Comparison of ENCODE assay signal across 23 mouse cellular contexts in the genomic region with DNA sequence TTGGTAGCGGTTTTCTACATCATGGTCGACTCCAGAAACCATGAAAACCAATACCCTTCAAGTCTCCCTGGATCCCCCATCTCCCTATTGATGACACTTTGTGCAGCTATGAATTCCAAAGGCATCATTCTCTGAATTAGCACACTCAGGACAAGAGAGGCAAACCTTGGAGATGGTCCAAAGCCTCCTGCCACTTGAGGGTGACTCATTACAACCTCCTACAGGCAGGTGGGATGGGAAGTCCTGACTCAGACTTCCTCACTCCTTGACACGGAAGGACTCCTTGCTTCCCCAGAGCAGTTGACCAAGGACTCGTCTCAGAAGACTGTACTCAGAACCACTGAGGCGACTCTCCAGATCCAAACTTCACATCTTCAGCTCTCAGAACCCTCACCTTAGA. TPM values are rescaled to one million over a fixed set of nuclear protein-coding genes. Genes with fewer than 3 reads are reported as not detected.
DNase-seq lines count a peak whose midpoint lies in the region; ATAC-seq and TF ChIP-seq lines count a peak whose summit lies in the region.
"Had no signal": no experiment of that assay in that cellular context is flagged by ENCODE, and none has a peak within 500 bp of the region (broad histone marks: within the 10 kb centered on the region; RNA-seq: fewer than 3 reads in every experiment).

No protein-coding gene starts in this region.

- no peaks in the 10 kb centered on the region for H3K27me3 ChIP-seq in neural tube, embryonic 15.5 days (replicated peaks)
- H3K27me3 ChIP-seq in hindbrain, postnatal 0 days (ENCODE audit: insufficient read depth, low read length): no peaks in the 10 kb centered on the region
- H3K27me3 ChIP-seq: embryonic facial prominence, embryonic 15.5 days; neural tube, embryonic 13.5 days had no signal

- 89% methylated on average over 5 of the region's 5 CpGs for whole genome bisulfite sequencing in neural tube, embryonic 15.5 days
- WGBS in hindbrain, postnatal 0 days: 86% methylated on average over 5 of the region's 5 CpGs

- H3K9me3 ChIP-seq in neural tube, embryonic 15.5 days (replicated peaks): no peaks in the 10 kb centered on the region
- no peaks in the 10 kb centered on the region for H3K9me3 ChIP-seq in hindbrain, postnatal 0 days (ENCODE audit: low read length)
- H3K9me3 ChIP-seq: embryonic facial prominence, embryonic 15.5 days; heart, embryonic 10.5 days had no signal

- DNase-seq in cerebellum, adult 8-10 months: peak; percentile 14
- no peak for DNase-seq in cerebellum, adult 11 months
- peak; percentile 17 to 22 for DNase-seq in right cerebral cortex, adult 2 months (ENCODE audit: low spot score in 2 of 2)
- DNase-seq in right cerebral cortex, postnatal 14 days: no peak
- DNase-seq in cerebellum, postnatal 25 days: peak; percentile 15 to 51
- no peak for DNase-seq in hindbrain, postnatal 0 days (ENCODE audit: low spot score)
- DNase-seq: adrenal gland, postnatal 36 days; gastrocnemius, adult 2 months; heart, postnatal 4 days; kidney, adult 2 months; kidney, postnatal 25 days; layer of hippocampus, postnatal 36 days; thymus, adult 2 months had no signal

- H3K27ac ChIP-seq in neural tube, embryonic 15.5 days (replicated peaks): no peak overlapping the region
- H3K27ac ChIP-seq in hindbrain, postnatal 0 days: no peak overlapping the region
- H3K27ac ChIP-seq: embryonic facial prominence, embryonic 15.5 days; gastrocnemius, adult 2 months; heart, embryonic 10.5 days; hindbrain, embryonic 14.5 days; macrophage; neural tube, embryonic 13.5 days; stomach, postnatal 0 days had no signal

- no peaks in the 10 kb centered on the region for H3K36me3 ChIP-seq in neural tube, embryonic 15.5 days
- no peaks in the 10 kb centered on the region for H3K36me3 ChIP-seq in hindbrain, postnatal 0 days (ENCODE audit: insufficient read depth, low read length)
- H3K36me3 ChIP-seq: embryonic facial prominence, embryonic 15.5 days; heart, embryonic 10.5 days; neural tube, embryonic 13.5 days had no signal

- no peak overlapping the region for H3K4me2 ChIP-seq in neural tube, embryonic 15.5 days
- H3K4me2 ChIP-seq in hindbrain, postnatal 0 days (ENCODE audit: low read depth, low read length): no peak overlapping the region
- H3K4me2 ChIP-seq: embryonic facial prominence, embryonic 15.5 days; hindbrain, embryonic 14.5 days; neural tube, embryonic 13.5 days had no signal

- H3K4me3 ChIP-seq in neural tube, embryonic 15.5 days (replicated peaks): no peak overlapping the region
- no peak overlapping the region for H3K4me3 ChIP-seq in hindbrain, postnatal 0 days (ENCODE audit: low read length)
- H3K4me3 ChIP-seq: embryonic facial prominence, embryonic 15.5 days; gastrocnemius, adult 2 months; heart, embryonic 10.5 days; myocyte; neural tube, embryonic 13.5 days had no signal

- no peak overlapping the region for H3K9ac ChIP-seq in neural tube, embryonic 15.5 days (replicated peaks)
- no peak overlapping the region for H3K9ac ChIP-seq in hindbrain, postnatal 0 days (replicated peaks; ENCODE audit: low read length)
- H3K9ac ChIP-seq: embryonic facial prominence, embryonic 15.5 days; hindbrain, embryonic 14.5 days; neural tube, embryonic 13.5 days had no signal

- no peak for TF ChIP-seq CTCF in hindbrain, postnatal 0 days (IDR thresholded peaks at IDR 0.05; ENCODE audit: low read depth)

- H3K4me1 ChIP-seq in neural tube, embryonic 15.5 days: no peaks in the 10 kb centered on the region
- no peaks in the 10 kb centered on the region for H3K4me1 ChIP-seq in hindbrain, postnatal 0 days (ENCODE audit: insufficient read depth, low read length)
- H3K4me1 ChIP-seq: embryonic facial prominence, embryonic 15.5 days; neural tube, embryonic 13.5 days had no signal

- ATAC-seq in neural tube, embryonic 15.5 days (ENCODE audit: low FRiP score): no peak
- ATAC-seq in hindbrain, postnatal 0 days: no peak
- ATAC-seq: forebrain, embryonic 14.5 days; midbrain, embryonic 16.5 days had no signal

RNA-seq across cellular contexts. Expression of a gene that starts 39.8 kb away (rescaled TPM):
- 112 and 116 TPM in 2 replicates for polyA plus RNA-seq in neural tube, embryonic 15.5 days (2015; fragmentation: Nextera tagmentation; extraction: Ambion mirVana)
- 42.2 and 48.2 TPM in 2 replicates for total RNA-seq in hindbrain, postnatal 0 days (2014; rRNA removed)
- 63.7 and 64.6 TPM in 2 replicates for polyA plus RNA-seq in hindbrain, postnatal 0 days (2015; fragmentation: Nextera tagmentation; extraction: Ambion mirVana)

RNA-seq across cellular contexts. Expression of a gene that starts 45.5 kb away (rescaled TPM):
- 344 and 348 TPM in 2 replicates for polyA plus RNA-seq in neural tube, embryonic 15.5 days (2015; fragmentation: Nextera tagmentation; extraction: Ambion mirVana)
- 45.1 and 48.1 TPM in 2 replicates for total RNA-seq in hindbrain, postnatal 0 days (2014; rRNA removed)
- 278 and 289 TPM in 2 replicates for polyA plus RNA-seq in hindbrain, postnatal 0 days (2015; fragmentation: Nextera tagmentation; extraction: Ambion mirVana)

Comparison
In these comparisons a context has a peak if more than half of its experiments do, and no peak if none do; other contexts are left out.
1. DNase-seq: peak in cerebellum, adult 8-10 months (single experiment), right cerebral cortex, adult 2 months (2 of 2) and cerebellum, postnatal 25 days (2 of 2); none in cerebellum, adult 11 months (single experiment), right cerebral cortex, postnatal 14 days (single experiment) and hindbrain, postnatal 0 days (single experiment).